Mouse (Mus musculus): ENCODE data around the gene St8sia6. TPM values are rescaled to one million over a fixed set of nuclear protein-coding genes. Genes with fewer than 3 reads are reported as not detected.

The St8sia6 gene
- total RNA-seq (2021) (1 to 10 TPM; 1.2 to 1.7 TPM), polyA plus RNA-seq (2012; rRNA removed) (0.74 and 0.91 TPM in 2 replicates)
- long read RNA-seq, full-length matches to known transcripts = 3 of 3 reads
- long read RNA-seq, partial matches to known transcripts = 0 of 3 reads
- long read RNA-seq, other reads (novel, unspliced or antisense) = 0 of 3 reads

DNA sequence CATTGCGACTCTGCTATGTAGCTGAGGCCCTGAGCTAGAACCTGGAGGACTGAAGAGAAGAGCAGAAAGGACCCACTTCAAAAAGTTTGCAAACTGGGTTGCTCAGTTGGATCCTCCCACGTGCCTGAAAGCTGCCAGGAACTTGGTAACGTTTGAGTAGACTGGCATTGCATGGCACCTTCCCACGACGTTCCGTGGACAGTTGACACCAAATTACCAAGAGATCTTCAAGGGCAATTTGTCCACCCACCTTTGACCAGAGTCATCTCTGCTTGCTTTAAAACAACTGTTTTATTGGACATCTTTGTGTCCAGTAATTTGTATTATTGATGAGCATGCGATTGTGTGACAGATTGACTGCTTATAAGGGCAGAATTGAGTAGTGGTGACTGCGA, at the start of gene St8sia6:
Gene St8sia6 (minus strand): TSS at position 96 of the 395 bp plus-strand sequence.
- peak within 1 kb of the TSS; percentile 55 for H3K27ac ChIP-seq
- WGBS = 56% methylated on average over 8 of the region's 8 CpGs
- peak within 1 kb of the TSS; percentile 64 for H3K9ac ChIP-seq (ENCODE audit: low read depth, low read length)
- no peaks in the 10 kb centered on the region for H3K36me3 ChIP-seq (ENCODE audit: control insufficient read depth, insufficient read depth, low read length)
- DNase-seq = no peak
- H3K27me3 ChIP-seq (ENCODE audit: control insufficient read depth, insufficient read depth, low read length) = 0 out of 2 replicates have a peak, but pooled peaks cover 2% of the 10 kb centered on the region
- H3K79me2 ChIP-seq (replicated peaks; ENCODE audit: control insufficient read depth, insufficient read depth, low read length) = no peaks in the 10 kb centered on the region
- intact Hi-C loops (cut with DNase I) = loop anchor here (5.0 kb wide), 1 partner anchor 42 kb away; no protein-coding TSS in a partner anchor
- TF ChIP-seq EP300 (IDR thresholded peaks at IDR 0.05; ENCODE audit: insufficient read depth, low read depth, low read length) (no peak), POLR2A (IDR thresholded peaks at IDR 0.05; ENCODE audit: insufficient read depth, low read depth, low read length) (no peak), CTCF (IDR thresholded peaks at IDR 0.05) (no peak)
- no peaks in the 10 kb centered on the region; the same call in 1 of the 2 replicates for H3K4me1 ChIP-seq (ENCODE audit: control insufficient read depth, insufficient read depth, low read length)
- peak within 1 kb of the TSS; percentile 60 for H3K4me3 ChIP-seq

DNA sequence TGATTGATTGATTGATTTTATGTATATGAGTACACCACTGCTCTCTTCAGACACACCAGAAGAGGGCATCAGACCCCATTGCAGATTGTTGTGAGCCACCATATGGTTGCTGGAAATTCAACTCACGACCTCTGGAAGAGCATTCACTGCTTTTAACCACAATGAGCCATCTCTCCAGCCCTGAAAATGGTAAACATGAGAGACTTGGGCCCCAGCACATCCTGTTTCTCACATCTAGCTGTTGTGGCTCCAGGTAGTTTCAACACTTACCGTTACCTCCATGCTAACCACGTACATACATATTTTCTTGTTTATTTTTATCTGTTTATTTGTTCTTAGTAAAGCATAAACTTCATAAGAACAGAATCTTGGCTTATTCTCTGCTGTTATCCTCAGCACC, 42.4 kb upstream of the St8sia6 start:
- intact Hi-C loops (cut with DNase I) = no loop called here
- TF ChIP-seq CTCF (IDR thresholded peaks at IDR 0.05) = no peak
- no peak for TF ChIP-seq EP300 (IDR thresholded peaks at IDR 0.05; ENCODE audit: insufficient read depth, low read depth, low read length)
- TF ChIP-seq POLR2A (IDR thresholded peaks at IDR 0.05; ENCODE audit: insufficient read depth, low read depth, low read length) = no peak
- Histone ChIP-seq H3K4me1 (ENCODE audit: control insufficient read depth, insufficient read depth, low read length) (no peaks in the 10 kb centered on the region), H3K36me3 (ENCODE audit: control insufficient read depth, insufficient read depth, low read length) (no peaks in the 10 kb centered on the region), H3K9ac (ENCODE audit: low read depth, low read length) (no peak overlapping the region), H3K4me3 (no peak overlapping the region), H3K27me3 (ENCODE audit: control insufficient read depth, insufficient read depth, low read length) (no peaks in the 10 kb centered on the region), H3K27ac (no peak overlapping the region), H3K79me2 (replicated peaks; ENCODE audit: control insufficient read depth, insufficient read depth, low read length) (no peaks in the 10 kb centered on the region)
- no peak for DNase-seq
- 74% methylated on average over 3 of the region's 3 CpGs for WGBS

DNA sequence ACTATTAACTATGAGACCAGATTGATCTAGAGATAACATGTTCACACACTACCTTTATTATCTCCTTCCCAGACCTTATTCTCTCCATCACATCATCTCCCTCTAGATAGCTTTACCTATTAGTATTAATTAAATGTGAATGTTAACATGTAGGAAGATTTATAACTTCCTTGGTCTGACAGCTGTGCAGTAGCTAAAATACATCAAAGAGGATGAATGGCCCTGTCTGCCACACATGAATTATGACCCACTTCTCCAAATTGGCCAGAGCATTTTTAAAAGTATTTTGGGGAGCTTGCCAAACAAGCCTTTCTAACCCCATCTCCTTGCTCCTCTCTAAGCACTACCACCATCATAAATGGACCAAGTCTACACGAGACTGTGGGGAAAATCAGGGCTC, 41.1 kb upstream of the St8sia6 start:
- no peaks in the 10 kb centered on the region for H3K79me2 ChIP-seq (replicated peaks; ENCODE audit: control insufficient read depth, insufficient read depth, low read length)
- DNase-seq = no peak
- H3K27me3 ChIP-seq (ENCODE audit: control insufficient read depth, insufficient read depth, low read length) = no peaks in the 10 kb centered on the region
- TF ChIP-seq POLR2A (IDR thresholded peaks at IDR 0.05; ENCODE audit: insufficient read depth, low read depth, low read length) = no peak
- 46% methylated on average over 1 of the region's 1 CpGs for WGBS
- H3K36me3 ChIP-seq (ENCODE audit: control insufficient read depth, insufficient read depth, low read length) = no peaks in the 10 kb centered on the region
- no peak overlapping the region for H3K27ac ChIP-seq
- intact Hi-C loops (cut with DNase I) = no loop called here
- no peaks in the 10 kb centered on the region for H3K4me1 ChIP-seq (ENCODE audit: control insufficient read depth, insufficient read depth, low read length)
- H3K9ac ChIP-seq (ENCODE audit: low read depth, low read length) = no peak overlapping the region
- H3K4me3 ChIP-seq = no peak overlapping the region

DNA sequence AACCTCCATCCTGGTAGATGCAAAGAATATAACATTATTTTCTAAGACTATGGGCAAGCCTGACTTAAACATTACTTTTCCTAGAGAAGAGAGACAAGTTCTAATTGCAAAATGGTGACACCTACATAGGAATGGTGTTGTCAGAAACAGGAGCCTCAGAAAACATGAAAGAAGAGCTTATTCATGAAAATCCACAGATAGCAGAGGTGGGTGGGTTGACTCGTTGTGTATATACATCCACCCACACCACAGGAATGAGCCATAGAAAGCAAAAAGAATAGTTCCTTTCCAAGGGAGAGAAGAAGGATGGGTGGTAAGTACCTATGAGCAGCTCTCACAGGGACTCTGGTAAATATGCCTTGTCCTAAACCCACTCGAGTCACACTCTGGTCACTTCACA, 22.8 kb upstream of the St8sia6 start:
- Histone ChIP-seq H3K27ac (no peak overlapping the region), H3K36me3 (ENCODE audit: control insufficient read depth, insufficient read depth, low read length) (no peaks in the 10 kb centered on the region), H3K27me3 (ENCODE audit: control insufficient read depth, insufficient read depth, low read length) (no peaks in the 10 kb centered on the region; the same call in 1 of the 2 replicates), H3K4me1 (ENCODE audit: control insufficient read depth, insufficient read depth, low read length) (no peaks in the 10 kb centered on the region), H3K4me3 (no peak overlapping the region), H3K79me2 (replicated peaks; ENCODE audit: control insufficient read depth, insufficient read depth, low read length) (no peaks in the 10 kb centered on the region), H3K9ac (ENCODE audit: low read depth, low read length) (no peak overlapping the region)
- no peak for TF ChIP-seq CTCF (IDR thresholded peaks at IDR 0.05)
- no peak for TF ChIP-seq EP300 (IDR thresholded peaks at IDR 0.05; ENCODE audit: insufficient read depth, low read depth, low read length)
- no peak for TF ChIP-seq POLR2A (IDR thresholded peaks at IDR 0.05; ENCODE audit: insufficient read depth, low read depth, low read length)
- WGBS = 57% methylated on average over 2 of the region's 2 CpGs
- no peak for DNase-seq
- intact Hi-C loops (cut with DNase I) = no loop called here

DNA sequence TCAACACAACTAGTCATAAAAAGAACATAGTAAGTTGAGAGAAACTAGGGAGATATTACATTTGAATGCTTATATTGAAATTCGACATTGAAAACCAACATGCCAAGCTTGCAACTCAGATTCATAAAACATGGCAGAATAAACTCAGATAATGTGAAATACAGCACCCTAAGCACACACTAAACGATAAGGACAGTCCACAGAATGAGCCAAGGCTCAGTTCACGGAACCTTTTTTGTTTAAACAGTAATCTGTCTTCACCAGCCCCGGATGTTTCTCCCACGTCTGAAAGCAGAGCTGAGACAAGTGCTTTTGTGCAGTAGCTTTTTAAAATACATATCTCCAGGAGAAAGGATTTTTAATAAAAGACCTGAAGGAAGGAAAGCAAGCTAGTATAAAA, 14.7 kb upstream of the St8sia6 start:
- no peaks in the 10 kb centered on the region for H3K79me2 ChIP-seq (replicated peaks; ENCODE audit: control insufficient read depth, insufficient read depth, low read length)
- DNase-seq = no peak
- WGBS = 60% methylated on average over 5 of the region's 5 CpGs
- no peaks in the 10 kb centered on the region for H3K36me3 ChIP-seq (ENCODE audit: control insufficient read depth, insufficient read depth, low read length)
- no peaks in the 10 kb centered on the region for H3K27me3 ChIP-seq (ENCODE audit: control insufficient read depth, insufficient read depth, low read length)
- H3K27ac ChIP-seq = no peak overlapping the region
- H3K4me3 ChIP-seq = no peak overlapping the region
- TF ChIP-seq EP300 (IDR thresholded peaks at IDR 0.05; ENCODE audit: insufficient read depth, low read depth, low read length) = no peak
- no peak for TF ChIP-seq CTCF (IDR thresholded peaks at IDR 0.05)
- TF ChIP-seq POLR2A (IDR thresholded peaks at IDR 0.05; ENCODE audit: insufficient read depth, low read depth, low read length) = no peak
- no peak overlapping the region for H3K9ac ChIP-seq (ENCODE audit: low read depth, low read length)
- intact Hi-C loops (cut with DNase I) = no loop called here
- no peaks in the 10 kb centered on the region for H3K4me1 ChIP-seq (ENCODE audit: control insufficient read depth, insufficient read depth, low read length)

DNA sequence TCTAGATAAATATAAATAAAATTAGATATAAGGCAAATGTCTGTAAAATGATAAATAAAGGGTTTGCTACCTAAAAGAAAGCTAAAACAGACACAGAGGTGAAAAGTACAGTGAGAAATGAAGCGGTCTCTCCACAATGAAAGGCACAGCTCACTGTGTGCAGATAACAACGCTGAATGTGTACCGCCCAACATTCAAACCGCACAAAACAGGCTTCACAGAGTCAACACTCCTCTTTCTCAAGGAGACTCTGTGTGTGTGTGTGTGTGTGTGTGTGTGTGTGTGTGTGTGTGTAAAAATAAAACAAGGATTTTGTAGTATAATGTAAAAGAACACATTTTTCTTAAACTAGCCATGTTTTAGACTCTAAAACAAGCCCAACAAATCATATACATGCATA, 14.1 kb upstream of the St8sia6 start:
- no peak for DNase-seq
- H3K4me3 ChIP-seq = no peak overlapping the region
- H3K27me3 ChIP-seq (ENCODE audit: control insufficient read depth, insufficient read depth, low read length) = no peaks in the 10 kb centered on the region
- no peaks in the 10 kb centered on the region for H3K4me1 ChIP-seq (ENCODE audit: control insufficient read depth, insufficient read depth, low read length)
- H3K36me3 ChIP-seq (ENCODE audit: control insufficient read depth, insufficient read depth, low read length) = no peaks in the 10 kb centered on the region
- 60% methylated on average over 4 of the region's 4 CpGs for WGBS
- no peaks in the 10 kb centered on the region for H3K79me2 ChIP-seq (replicated peaks; ENCODE audit: control insufficient read depth, insufficient read depth, low read length)
- no peak overlapping the region for H3K27ac ChIP-seq
- TF ChIP-seq EP300 (IDR thresholded peaks at IDR 0.05; ENCODE audit: insufficient read depth, low read depth, low read length) = no peak
- no peak overlapping the region for H3K9ac ChIP-seq (ENCODE audit: low read depth, low read length)
- intact Hi-C loops (cut with DNase I) = no loop called here
